Mouse (Mus musculus): ENCODE data around the gene Podn.

DNA sequence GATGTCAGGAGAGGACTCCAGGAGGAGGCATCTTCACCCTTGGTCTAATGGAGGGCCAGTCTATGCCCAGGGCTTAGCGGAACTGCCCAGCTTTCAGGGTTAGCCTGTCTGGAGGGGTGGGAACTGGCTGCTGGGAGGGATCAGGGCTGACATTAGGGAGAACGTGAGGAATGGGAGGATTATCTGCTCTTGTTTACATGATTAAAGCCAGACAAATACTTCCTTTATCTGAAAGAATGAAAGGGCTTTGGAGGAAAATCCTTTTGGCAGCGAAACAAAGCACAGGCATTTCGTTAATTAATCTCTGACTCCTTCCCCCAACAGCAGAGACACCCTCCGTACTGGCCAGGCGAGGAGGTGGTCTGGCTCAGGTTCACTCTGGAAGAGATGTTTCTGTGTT lies 104.4 kb downstream of the Podn start:
- TF ChIP-seq POLR2A (IDR thresholded peaks at IDR 0.05; ENCODE audit: low read depth, low read length) (no peak), CTCF (IDR thresholded peaks at IDR 0.05; ENCODE audit: extremely low read depth, insufficient read length, insufficient replicate concordance, low read depth, low read length) (no peak)
